Mouse (Mus musculus): ENCODE data around the gene Atad5. TPM values are rescaled to one million over a fixed set of nuclear protein-coding genes. Genes with fewer than 3 reads are reported as not detected.

Gene Atad5
- polyA plus RNA-seq, 1 experiment = 0.58 TPM

- no peak overlapping the region for H3ac ChIP-seq (ENCODE audit: control insufficient read depth, insufficient read length)
- no peaks in the 10 kb centered on the region for H3K36me3 ChIP-seq (ENCODE audit: control insufficient read depth, insufficient read depth)
- peak overlapping the region; percentile 63 for H3K4me3 ChIP-seq
- TF ChIP-seq MAX (IDR thresholded peaks at IDR 0.05; ENCODE audit: low read depth) (no peak), REST (IDR thresholded peaks at IDR 0.05; ENCODE audit: insufficient read depth, insufficient read length) (no peak), TCF3 (IDR thresholded peaks at IDR 0.05; ENCODE audit: insufficient read length, low read depth) (no peak), TCF12 (IDR thresholded peaks at IDR 0.05; ENCODE audit: insufficient read depth, poor library complexity, severe bottlenecking) (no peak), MYOD1 (IDR thresholded peaks at IDR 0.05; ENCODE audit: control insufficient read depth in 1 of 3, insufficient read length in 2 of 3, low read depth in 2 of 3) (no peak)
- H3K27me3 ChIP-seq (ENCODE audit: control insufficient read depth, insufficient read depth, insufficient read length) = no peaks in the 10 kb centered on the region
- H3K4me2 ChIP-seq (ENCODE audit: low read depth) = peak overlapping the region; percentile 59
- peaks cover 8% of the 10 kb centered on the region for H3K79me2 ChIP-seq (ENCODE audit: control insufficient read depth, insufficient read depth)
Measured at GRCm38 (mm10) chr11:80078831-80079230, 10.4 kb upstream of the Atad5 start.

DNA sequence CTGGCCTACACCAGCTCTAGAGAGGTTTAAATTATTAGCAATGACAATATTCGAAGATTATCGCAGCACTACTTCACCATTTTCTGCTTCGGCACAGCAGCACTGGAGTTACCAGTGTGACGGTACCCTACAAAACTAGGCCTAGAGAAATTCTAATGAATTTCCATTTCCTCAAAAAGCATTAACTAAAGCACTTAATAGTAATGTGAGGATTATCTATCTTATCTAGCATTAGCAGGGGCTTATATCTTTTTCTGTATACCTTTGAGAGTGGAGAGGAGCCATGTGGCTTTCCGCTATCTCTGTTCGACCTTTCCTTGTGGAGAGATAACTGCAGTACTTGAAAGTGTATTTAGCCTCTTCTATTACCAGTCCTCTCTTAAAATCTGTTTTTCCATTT lies 9.4 kb upstream of the Atad5 start:
- no peaks in the 10 kb centered on the region for H3K27me3 ChIP-seq (ENCODE audit: control insufficient read depth, insufficient read depth, insufficient read length)
- TF ChIP-seq POLR2A (IDR thresholded peaks at IDR 0.05; ENCODE audit: insufficient read length, low read depth) (no peak), MAX (IDR thresholded peaks at IDR 0.05; ENCODE audit: low read depth) (no peak), POLR2AphosphoS2 (IDR thresholded peaks at IDR 0.05; ENCODE audit: insufficient read length, low read depth) (no peak), E2F4 (IDR thresholded peaks at IDR 0.05; ENCODE audit: insufficient read depth) (no peak), REST (IDR thresholded peaks at IDR 0.05; ENCODE audit: insufficient read depth, insufficient read length) (no peak), TCF3 (IDR thresholded peaks at IDR 0.05; ENCODE audit: insufficient read length, low read depth) (no peak), CEBPB (IDR thresholded peaks at IDR 0.05; ENCODE audit: insufficient read depth, poor library complexity, severe bottlenecking) (no peak), USF1 (IDR thresholded peaks at IDR 0.05; ENCODE audit: low read depth) (no peak)
- H3K79me2 ChIP-seq (ENCODE audit: control insufficient read depth, insufficient read depth) = peaks cover 8% of the 10 kb centered on the region
- peak overlapping the region; percentile 63 for H3K4me3 ChIP-seq
- peak overlapping the region; percentile 84 for H3K4me2 ChIP-seq (ENCODE audit: low read depth)
- no peak overlapping the region for H3ac ChIP-seq (ENCODE audit: control insufficient read depth, insufficient read length)
- no peaks in the 10 kb centered on the region for H3K36me3 ChIP-seq (ENCODE audit: control insufficient read depth, insufficient read depth)

- Histone ChIP-seq H3ac (ENCODE audit: control insufficient read depth, insufficient read length) (peak overlapping the region; percentile 37), H3K27me3 (ENCODE audit: control insufficient read depth, insufficient read depth, insufficient read length) (no peaks in the 10 kb centered on the region), H3K36me3 (ENCODE audit: control insufficient read depth, insufficient read depth) (no peaks in the 10 kb centered on the region), H3K79me2 (ENCODE audit: control insufficient read depth, insufficient read depth) (peaks cover 8% of the 10 kb centered on the region), H3K4me3 (peak overlapping the region; percentile 63), H3K4me2 (ENCODE audit: low read depth) (peak overlapping the region; percentile 84)
- TF ChIP-seq MAX (IDR thresholded peaks at IDR 0.05; ENCODE audit: low read depth) = no peak
- TF ChIP-seq MYOD1 (IDR thresholded peaks at IDR 0.05; ENCODE audit: control insufficient read depth in 1 of 3, insufficient read length in 2 of 3, low read depth in 2 of 3) = no peak
- TF ChIP-seq SRF (IDR thresholded peaks at IDR 0.05; ENCODE audit: control insufficient read depth, insufficient read length, low read depth) = no peak
- TF ChIP-seq MYOG (IDR thresholded peaks at IDR 0.05; ENCODE audit: control insufficient read depth in 1 of 3, insufficient read depth in 1 of 3, insufficient read length in 2 of 3, low read depth in 2 of 3) = no peak
Measured at GRCm38 (mm10) chr11:80080381-80080825, 8.8 kb upstream of the Atad5 start.

GRCm38 (mm10) chr11:80080826-80081728 lies 8.1 kb upstream of the Atad5 start, which contains the start of gene Crlf3:
Gene Crlf3 (minus strand): TSS chr11:80080991.
- H3K4me2 ChIP-seq (ENCODE audit: low read depth) = peak within 1 kb of the TSS; percentile 85
- TF ChIP-seq SRF (IDR thresholded peaks at IDR 0.05; ENCODE audit: control insufficient read depth, insufficient read length, low read depth) = no peak
- TF ChIP-seq MYOD1 (IDR thresholded peaks at IDR 0.05; ENCODE audit: control insufficient read depth in 1 of 3, insufficient read length in 2 of 3, low read depth in 2 of 3) = peak in 1 of 3 experiments; percentile 23
- no peak for TF ChIP-seq MYOG (IDR thresholded peaks at IDR 0.05; ENCODE audit: control insufficient read depth in 1 of 3, insufficient read depth in 1 of 3, insufficient read length in 2 of 3, low read depth in 2 of 3)
- TF ChIP-seq MAX (IDR thresholded peaks at IDR 0.05; ENCODE audit: low read depth) = no peak
- peak; percentile 95 for TF ChIP-seq POLR2A (IDR thresholded peaks at IDR 0.05; ENCODE audit: insufficient read length, low read depth)
- TF ChIP-seq POLR2AphosphoS2 (IDR thresholded peaks at IDR 0.05; ENCODE audit: insufficient read length, low read depth) = peak; percentile 85
- peak within 1 kb of the TSS; percentile 37 for H3ac ChIP-seq (ENCODE audit: control insufficient read depth, insufficient read length)
- H3K27me3 ChIP-seq (ENCODE audit: control insufficient read depth, insufficient read depth, insufficient read length) = no peaks in the 10 kb centered on the region
- H3K36me3 ChIP-seq (ENCODE audit: control insufficient read depth, insufficient read depth) = no peaks in the 10 kb centered on the region
- H3K4me3 ChIP-seq = peak within 1 kb of the TSS; percentile 63
- H3K79me2 ChIP-seq (ENCODE audit: control insufficient read depth, insufficient read depth) = peaks cover 8% of the 10 kb centered on the region

- TF ChIP-seq CEBPB (IDR thresholded peaks at IDR 0.05; ENCODE audit: insufficient read depth, poor library complexity, severe bottlenecking) = no peak
- TF ChIP-seq MYOD1 (IDR thresholded peaks at IDR 0.05; ENCODE audit: control insufficient read depth in 1 of 3, insufficient read length in 2 of 3, low read depth in 2 of 3) = no peak
- no peak for TF ChIP-seq POLR2A (IDR thresholded peaks at IDR 0.05; ENCODE audit: insufficient read length, low read depth)
- no peak for TF ChIP-seq SRF (IDR thresholded peaks at IDR 0.05; ENCODE audit: control insufficient read depth, insufficient read length, low read depth)
- TF ChIP-seq TCF12 (IDR thresholded peaks at IDR 0.05; ENCODE audit: insufficient read depth, poor library complexity, severe bottlenecking) = no peak
- no peak for TF ChIP-seq E2F4 (IDR thresholded peaks at IDR 0.05; ENCODE audit: insufficient read depth)
- no peak for TF ChIP-seq MAX (IDR thresholded peaks at IDR 0.05; ENCODE audit: low read depth)
- TF ChIP-seq POLR2AphosphoS2 (IDR thresholded peaks at IDR 0.05; ENCODE audit: insufficient read length, low read depth) = no peak
- TF ChIP-seq REST (IDR thresholded peaks at IDR 0.05; ENCODE audit: insufficient read depth, insufficient read length) = no peak
- TF ChIP-seq MYOG (IDR thresholded peaks at IDR 0.05; ENCODE audit: control insufficient read depth in 1 of 3, insufficient read depth in 1 of 3, insufficient read length in 2 of 3, low read depth in 2 of 3) = no peak
- no peak for TF ChIP-seq USF1 (IDR thresholded peaks at IDR 0.05; ENCODE audit: low read depth)
- no peak for TF ChIP-seq TCF3 (IDR thresholded peaks at IDR 0.05; ENCODE audit: insufficient read length, low read depth)
- no peaks in the 10 kb centered on the region for H3K27me3 ChIP-seq (ENCODE audit: control insufficient read depth, insufficient read depth, insufficient read length)
- H3K4me3 ChIP-seq = no peak overlapping the region
- peaks cover 8% of the 10 kb centered on the region for H3K79me2 ChIP-seq (ENCODE audit: control insufficient read depth, insufficient read depth)
- no peaks in the 10 kb centered on the region for H3K36me3 ChIP-seq (ENCODE audit: control insufficient read depth, insufficient read depth)
- H3ac ChIP-seq (ENCODE audit: control insufficient read depth, insufficient read length) = no peak overlapping the region
- no peak overlapping the region for H3K4me2 ChIP-seq (ENCODE audit: low read depth)
Measured at GRCm38 (mm10) chr11:80081786-80082319, 7.3 kb upstream of the Atad5 start.
